Comparison of ENCODE assay signal across 19 mouse cellular contexts in the genomic region with DNA sequence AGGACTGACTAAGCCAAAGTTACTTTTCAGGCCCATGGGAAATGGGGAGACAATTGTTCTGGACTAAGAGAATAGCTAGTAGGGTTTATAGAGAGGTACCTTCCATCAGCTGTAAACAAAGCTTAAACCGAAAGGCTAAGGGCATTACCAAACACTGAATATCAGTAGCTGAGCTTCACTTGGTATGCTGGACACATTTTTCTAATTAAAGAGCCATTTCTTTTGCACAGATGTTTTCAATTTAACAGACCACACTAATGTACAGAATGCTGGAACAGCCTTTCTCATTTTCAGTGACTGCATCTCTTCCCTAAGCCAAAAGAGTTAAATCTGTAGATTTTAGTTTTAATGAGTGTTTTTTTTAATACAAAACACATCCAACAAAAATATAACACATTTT.
DNase-seq lines count a peak whose midpoint lies in the region; ATAC-seq and TF ChIP-seq lines count a peak whose summit lies in the region.
"Had no signal": no experiment of that assay in that cellular context is flagged by ENCODE, and none has a peak within 500 bp of the region (broad histone marks: within the 10 kb centered on the region; RNA-seq: fewer than 3 reads in every experiment).

No protein-coding gene starts in this region.

- H3K27me3 ChIP-seq in kidney, postnatal 0 days (ENCODE audit: insufficient read depth, low read length) = no peaks in the 10 kb centered on the region
- no peaks in the 10 kb centered on the region for H3K27me3 ChIP-seq in embryonic facial prominence, embryonic 12.5 days
- H3K27me3 ChIP-seq in limb, embryonic 10.5 days (ENCODE audit: low read depth, poor library complexity, severe bottlenecking) = no peaks in the 10 kb centered on the region
- no peaks in the 10 kb centered on the region for H3K27me3 ChIP-seq in neural tube, embryonic 15.5 days (replicated peaks)
- H3K27me3 ChIP-seq: CH12.LX; hindbrain, embryonic 15.5 days; midbrain, embryonic 12.5 days; neural tube, embryonic 12.5 days had no signal

- H3K9ac ChIP-seq in kidney, postnatal 0 days (ENCODE audit: low read depth, low read length) = no peak overlapping the region
- H3K9ac ChIP-seq in embryonic facial prominence, embryonic 12.5 days = no peak overlapping the region
- no peak overlapping the region for H3K9ac ChIP-seq in neural tube, embryonic 15.5 days (replicated peaks)
- H3K9ac ChIP-seq: hindbrain, embryonic 15.5 days; liver, embryonic 14.5 days; midbrain, embryonic 12.5 days; neural tube, embryonic 12.5 days had no signal

- H3K36me3 ChIP-seq in kidney, postnatal 0 days (ENCODE audit: insufficient read depth, low read length) = no peaks in the 10 kb centered on the region
- H3K36me3 ChIP-seq in embryonic facial prominence, embryonic 12.5 days = no peaks in the 10 kb centered on the region
- H3K36me3 ChIP-seq in limb, embryonic 10.5 days = no peaks in the 10 kb centered on the region
- no peaks in the 10 kb centered on the region for H3K36me3 ChIP-seq in neural tube, embryonic 15.5 days
- H3K36me3 ChIP-seq: hindbrain, embryonic 15.5 days; midbrain, embryonic 12.5 days; neural tube, embryonic 12.5 days had no signal

- no peak overlapping the region for H3K4me2 ChIP-seq in kidney, postnatal 0 days (ENCODE audit: low read length)
- peak overlapping the region; percentile 17; the same call in 1 of the 2 replicates for H3K4me2 ChIP-seq in embryonic facial prominence, embryonic 12.5 days (replicated peaks)
- H3K4me2 ChIP-seq in neural tube, embryonic 15.5 days = no peak overlapping the region
- H3K4me2 ChIP-seq: hindbrain, embryonic 15.5 days; midbrain, embryonic 12.5 days; neural tube, embryonic 12.5 days had no signal

- H3K9me3 ChIP-seq in kidney, postnatal 0 days (replicated peaks; ENCODE audit: low read length) = no peaks in the 10 kb centered on the region
- no peaks in the 10 kb centered on the region for H3K9me3 ChIP-seq in embryonic facial prominence, embryonic 12.5 days
- no peaks in the 10 kb centered on the region for H3K9me3 ChIP-seq in limb, embryonic 10.5 days (replicated peaks)
- H3K9me3 ChIP-seq in neural tube, embryonic 15.5 days (replicated peaks) = no peaks in the 10 kb centered on the region
- H3K9me3 ChIP-seq: hindbrain, embryonic 15.5 days; midbrain, embryonic 12.5 days; neural tube, embryonic 12.5 days had no signal

- H3K27ac ChIP-seq in kidney, postnatal 0 days = no peak overlapping the region
- no peak overlapping the region for H3K27ac ChIP-seq in embryonic facial prominence, embryonic 12.5 days
- H3K27ac ChIP-seq in limb, embryonic 10.5 days = peak overlapping the region; percentile 62; the same call in 1 of the 2 replicates
- H3K27ac ChIP-seq in neural tube, embryonic 15.5 days (replicated peaks) = no peak overlapping the region
- H3K27ac ChIP-seq: hindbrain, embryonic 15.5 days; liver, embryonic 14.5 days; midbrain, embryonic 12.5 days; neural tube, embryonic 12.5 days had no signal

- DNase-seq in kidney, postnatal 0 days (ENCODE audit: low spot score) = peak; percentile 50
- DNase-seq in kidney, postnatal 4 days = no peak
- no peak for DNase-seq in limb, embryonic 10.5 days (ENCODE audit: low spot score)
- DNase-seq in right cerebral cortex, postnatal 10 days (ENCODE audit: low spot score in 2 of 2) = no peak
- DNase-seq: adrenal gland, adult 8-10 months; cerebellum, adult 8-10 months; heart, adult 18-20 months; heart, postnatal 4 days; kidney, adult 11 months; kidney, postnatal 10 days; right cerebral cortex, adult 18-20 months had no signal

- 63% methylated on average over 1 of the region's 1 CpGs for WGBS in kidney, postnatal 0 days
- 21% methylated on average over 1 of the region's 1 CpGs for WGBS in embryonic facial prominence, embryonic 12.5 days
- whole genome bisulfite sequencing in limb, embryonic 10.5 days = 11% methylated on average over 1 of the region's 1 CpGs
- WGBS in neural tube, embryonic 15.5 days = 84% methylated on average over 1 of the region's 1 CpGs

- ATAC-seq in kidney, postnatal 0 days (replicated peaks; ENCODE audit: low FRiP score, low read depth) = no peak
- peak; percentile 28; the same call in 1 of the 2 replicates for ATAC-seq in embryonic facial prominence, embryonic 12.5 days (ENCODE audit: insufficient number of reproducible peaks, insufficient read depth, low FRiP score, low TSS enrichment)
- ATAC-seq in neural tube, embryonic 15.5 days (ENCODE audit: low FRiP score) = no peak
- ATAC-seq in CD4-positive, CD25-positive, alpha-beta regulatory T cell, adult 4 months = no peak

- no peak overlapping the region for H3K4me3 ChIP-seq in kidney, postnatal 0 days (replicated peaks; ENCODE audit: low read depth, low read length)
- no peak overlapping the region for H3K4me3 ChIP-seq in embryonic facial prominence, embryonic 12.5 days
- no peak overlapping the region for H3K4me3 ChIP-seq in limb, embryonic 10.5 days
- no peak overlapping the region for H3K4me3 ChIP-seq in neural tube, embryonic 15.5 days (replicated peaks)
- H3K4me3 ChIP-seq: hindbrain, embryonic 15.5 days; midbrain, embryonic 12.5 days; neural tube, embryonic 12.5 days had no signal

- no peaks in the 10 kb centered on the region for H3K4me1 ChIP-seq in kidney, postnatal 0 days (replicated peaks; ENCODE audit: insufficient read depth, low read length)
- H3K4me1 ChIP-seq in embryonic facial prominence, embryonic 12.5 days = peaks cover 5% of the 10 kb centered on the region; the same call in 1 of the 2 replicates
- peaks cover 11% of the 10 kb centered on the region; the same call in 1 of the 2 replicates for H3K4me1 ChIP-seq in limb, embryonic 10.5 days
- no peaks in the 10 kb centered on the region for H3K4me1 ChIP-seq in neural tube, embryonic 15.5 days
- H3K4me1 ChIP-seq: hindbrain, embryonic 15.5 days; midbrain, embryonic 12.5 days; neural tube, embryonic 12.5 days had no signal

- no peak for TF ChIP-seq CTCF in kidney, postnatal 0 days (IDR thresholded peaks at IDR 0.05; ENCODE audit: low read depth)
